Mouse (Mus musculus): Measurements from ENCODE around the gene Enpep. TPM values are rescaled to one million over a fixed set of nuclear protein-coding genes. Genes with fewer than 3 reads are reported as not detected.

Enpep gene
- polyA plus RNA-seq, 1 experiment = 1.5 TPM

GRCm38 (mm10) chr3:129256766-129257165, 75.8 kb downstream of the Enpep start:
- no peaks in the 10 kb centered on the region for H3K4me1 ChIP-seq (ENCODE audit: control insufficient read depth, insufficient read depth, low read length)
- 56% methylated on average over 8 of the region's 8 CpGs for WGBS
- H3K27ac ChIP-seq (ENCODE audit: control insufficient read depth, insufficient read depth, low read depth, low read length, poor library complexity) = no peak overlapping the region
- no peak for TF ChIP-seq CTCF (IDR thresholded peaks at IDR 0.05; ENCODE audit: control insufficient read depth, insufficient read depth, low read length)
- TF ChIP-seq POLR2A (IDR thresholded peaks at IDR 0.05; ENCODE audit: borderline replicate concordance, control insufficient read depth, low read depth, low read length) = no peak
- H3K4me3 ChIP-seq (replicated peaks; ENCODE audit: control insufficient read depth, low read depth, low read length) = no peak overlapping the region

GRCm38 (mm10) chr3:129256283-129256682, 76.2 kb downstream of the Enpep start:
- no peak overlapping the region for H3K4me3 ChIP-seq (replicated peaks; ENCODE audit: control insufficient read depth, low read depth, low read length)
- TF ChIP-seq POLR2A (IDR thresholded peaks at IDR 0.05; ENCODE audit: borderline replicate concordance, control insufficient read depth, low read depth, low read length) (no peak), CTCF (IDR thresholded peaks at IDR 0.05; ENCODE audit: control insufficient read depth, insufficient read depth, low read length) (no peak)
- 56% methylated on average over 19 of the region's 19 CpGs for WGBS
- H3K27ac ChIP-seq (ENCODE audit: control insufficient read depth, insufficient read depth, low read depth, low read length, poor library complexity) = no peak overlapping the region
- no peaks in the 10 kb centered on the region for H3K4me1 ChIP-seq (ENCODE audit: control insufficient read depth, insufficient read depth, low read length)

- TF ChIP-seq POLR2A (IDR thresholded peaks at IDR 0.05; ENCODE audit: borderline replicate concordance, control insufficient read depth, low read depth, low read length) (no peak), CTCF (IDR thresholded peaks at IDR 0.05; ENCODE audit: control insufficient read depth, insufficient read depth, low read length) (no peak)
- no peaks in the 10 kb centered on the region for H3K4me1 ChIP-seq (ENCODE audit: control insufficient read depth, insufficient read depth, low read length)
- H3K27ac ChIP-seq (ENCODE audit: control insufficient read depth, insufficient read depth, low read depth, low read length, poor library complexity) = no peak overlapping the region
- H3K4me3 ChIP-seq (replicated peaks; ENCODE audit: control insufficient read depth, low read depth, low read length) = no peak overlapping the region
- 68% methylated on average over 10 of the region's 10 CpGs for WGBS
Observed at GRCm38 (mm10) chr3:129254246-129254645, 78.3 kb downstream of the Enpep start.

- 78% methylated on average over 9 of the region's 9 CpGs for WGBS
- H3K27ac ChIP-seq (ENCODE audit: control insufficient read depth, insufficient read depth, low read depth, low read length, poor library complexity) = no peak overlapping the region
- H3K4me1 ChIP-seq (ENCODE audit: control insufficient read depth, insufficient read depth, low read length) = no peaks in the 10 kb centered on the region
- H3K4me3 ChIP-seq (replicated peaks; ENCODE audit: control insufficient read depth, low read depth, low read length) = no peak overlapping the region
- no peak for TF ChIP-seq CTCF (IDR thresholded peaks at IDR 0.05; ENCODE audit: control insufficient read depth, insufficient read depth, low read length)
- TF ChIP-seq POLR2A (IDR thresholded peaks at IDR 0.05; ENCODE audit: borderline replicate concordance, control insufficient read depth, low read depth, low read length) = no peak
Observed at GRCm38 (mm10) chr3:129250997-129251396, 81.5 kb downstream of the Enpep start.

- 76% methylated on average over 13 of the region's 13 CpGs for WGBS
- TF ChIP-seq CTCF (IDR thresholded peaks at IDR 0.05; ENCODE audit: control insufficient read depth, insufficient read depth, low read length) = no peak
- TF ChIP-seq POLR2A (IDR thresholded peaks at IDR 0.05; ENCODE audit: borderline replicate concordance, control insufficient read depth, low read depth, low read length) = no peak
- H3K4me1 ChIP-seq (ENCODE audit: control insufficient read depth, insufficient read depth, low read length) = no peaks in the 10 kb centered on the region
- H3K27ac ChIP-seq (ENCODE audit: control insufficient read depth, insufficient read depth, low read depth, low read length, poor library complexity) = no peak overlapping the region
- H3K4me3 ChIP-seq (replicated peaks; ENCODE audit: control insufficient read depth, low read depth, low read length) = no peak overlapping the region
Observed at GRCm38 (mm10) chr3:129238664-129239258, 93.8 kb downstream of the Enpep start.

- 73% methylated on average over 1 of the region's 1 CpGs for WGBS
- no peak overlapping the region for H3K4me3 ChIP-seq (replicated peaks; ENCODE audit: control insufficient read depth, low read depth, low read length)
- no peak overlapping the region for H3K27ac ChIP-seq (ENCODE audit: control insufficient read depth, insufficient read depth, low read depth, low read length, poor library complexity)
- TF ChIP-seq CTCF (IDR thresholded peaks at IDR 0.05; ENCODE audit: control insufficient read depth, insufficient read depth, low read length) (no peak), POLR2A (IDR thresholded peaks at IDR 0.05; ENCODE audit: borderline replicate concordance, control insufficient read depth, low read depth, low read length) (no peak)
- no peaks in the 10 kb centered on the region for H3K4me1 ChIP-seq (ENCODE audit: control insufficient read depth, insufficient read depth, low read length)
Observed at GRCm38 (mm10) chr3:129238010-129238409, 94.5 kb downstream of the Enpep start.

- TF ChIP-seq POLR2A (IDR thresholded peaks at IDR 0.05; ENCODE audit: borderline replicate concordance, control insufficient read depth, low read depth, low read length) (no peak), CTCF (IDR thresholded peaks at IDR 0.05; ENCODE audit: control insufficient read depth, insufficient read depth, low read length) (no peak)
- Histone ChIP-seq H3K27ac (ENCODE audit: control insufficient read depth, insufficient read depth, low read depth, low read length, poor library complexity) (no peak overlapping the region), H3K4me1 (ENCODE audit: control insufficient read depth, insufficient read depth, low read length) (no peaks in the 10 kb centered on the region; the same call in 1 of the 2 replicates), H3K4me3 (replicated peaks; ENCODE audit: control insufficient read depth, low read depth, low read length) (no peak overlapping the region)
- WGBS = 28% methylated on average over 5 of the region's 5 CpGs
Observed at GRCm38 (mm10) chr3:129227331-129227730, 105.2 kb downstream of the Enpep start.

- no peak overlapping the region for H3K27ac ChIP-seq (ENCODE audit: control insufficient read depth, insufficient read depth, low read depth, low read length, poor library complexity)
- no peak for TF ChIP-seq POLR2A (IDR thresholded peaks at IDR 0.05; ENCODE audit: borderline replicate concordance, control insufficient read depth, low read depth, low read length)
- TF ChIP-seq CTCF (IDR thresholded peaks at IDR 0.05; ENCODE audit: control insufficient read depth, insufficient read depth, low read length) = no peak
- WGBS = 14% methylated on average over 6 of the region's 6 CpGs
- no peaks in the 10 kb centered on the region; the same call in 1 of the 2 replicates for H3K4me1 ChIP-seq (ENCODE audit: control insufficient read depth, insufficient read depth, low read length)
- no peak overlapping the region for H3K4me3 ChIP-seq (replicated peaks; ENCODE audit: control insufficient read depth, low read depth, low read length)
Observed at GRCm38 (mm10) chr3:129226681-129227080, 105.8 kb downstream of the Enpep start.
